Mouse (Mus musculus): ENCODE results near the gene Rab8a. TPM values are rescaled to one million over a fixed set of nuclear protein-coding genes. Genes with fewer than 3 reads are reported as not detected.

Rab8a gene
- polyA plus RNA-seq, 1 experiment from 2014 or later, result 100 TPM

- Histone ChIP-seq H3K4me1 (replicated peaks; ENCODE audit: insufficient read depth, low read length) (peaks cover 12% of the 10 kb centered on the region), H3K4me3 (replicated peaks; ENCODE audit: low read depth, low read length) (peak within 1 kb of the TSS; percentile 93), H3K36me3 (ENCODE audit: insufficient read depth, low read length) (peaks cover 17% of the 10 kb centered on the region; the same call in 1 of the 2 replicates), H3K27ac (peak within 1 kb of the TSS; percentile 98), H3K9me3 (replicated peaks; ENCODE audit: low read length) (no peaks in the 10 kb centered on the region), H3K4me2 (ENCODE audit: low read length) (peak within 1 kb of the TSS; percentile 79), H3K9ac (ENCODE audit: low read depth, low read length) (peak within 1 kb of the TSS; percentile 95), H3K27me3 (ENCODE audit: insufficient read depth, low read length) (no peaks in the 10 kb centered on the region)
- WGBS, result under 1% methylated on average over 47 of the region's 49 CpGs
- DNase-seq (ENCODE audit: low spot score), result peak; percentile 83
- no peak for TF ChIP-seq CTCF (IDR thresholded peaks at IDR 0.05; ENCODE audit: low read depth)
- peak; percentile 88 for ATAC-seq (replicated peaks; ENCODE audit: low FRiP score, low read depth)
These were observed 26.1 kb upstream of the Rab8a start, which contains the start of gene Tpm4 for GRCm38 (mm10) chr8:72134756-72135445. TSS of gene Tpm4 (plus strand) at chr8:72134975.

GRCm38 (mm10) chr8:72135446-72136301 is 25.3 kb upstream of the Rab8a start:
- H3K4me3 ChIP-seq (replicated peaks; ENCODE audit: low read depth, low read length), result peak overlapping the region; percentile 93
- WGBS, result under 1% methylated on average over 62 of the region's 62 CpGs
- DNase-seq (ENCODE audit: low spot score) (peak; percentile 66), ATAC-seq (replicated peaks; ENCODE audit: low FRiP score, low read depth) (peak; percentile 45)
- peak overlapping the region; percentile 79 for H3K4me2 ChIP-seq (ENCODE audit: low read length)
- peaks cover 24% of the 10 kb centered on the region; the same call in 1 of the 2 replicates for H3K36me3 ChIP-seq (ENCODE audit: insufficient read depth, low read length)
- peaks cover 12% of the 10 kb centered on the region for H3K4me1 ChIP-seq (replicated peaks; ENCODE audit: insufficient read depth, low read length)
- H3K9me3 ChIP-seq (replicated peaks; ENCODE audit: low read length), result no peaks in the 10 kb centered on the region
- H3K27me3 ChIP-seq (ENCODE audit: insufficient read depth, low read length), result no peaks in the 10 kb centered on the region
- H3K9ac ChIP-seq (ENCODE audit: low read depth, low read length), result peak overlapping the region; percentile 95
- H3K27ac ChIP-seq, result peak overlapping the region; percentile 98
- TF ChIP-seq CTCF (IDR thresholded peaks at IDR 0.05; ENCODE audit: low read depth), result peak; percentile 47; the same call in 1 of the 2 replicates

DNA sequence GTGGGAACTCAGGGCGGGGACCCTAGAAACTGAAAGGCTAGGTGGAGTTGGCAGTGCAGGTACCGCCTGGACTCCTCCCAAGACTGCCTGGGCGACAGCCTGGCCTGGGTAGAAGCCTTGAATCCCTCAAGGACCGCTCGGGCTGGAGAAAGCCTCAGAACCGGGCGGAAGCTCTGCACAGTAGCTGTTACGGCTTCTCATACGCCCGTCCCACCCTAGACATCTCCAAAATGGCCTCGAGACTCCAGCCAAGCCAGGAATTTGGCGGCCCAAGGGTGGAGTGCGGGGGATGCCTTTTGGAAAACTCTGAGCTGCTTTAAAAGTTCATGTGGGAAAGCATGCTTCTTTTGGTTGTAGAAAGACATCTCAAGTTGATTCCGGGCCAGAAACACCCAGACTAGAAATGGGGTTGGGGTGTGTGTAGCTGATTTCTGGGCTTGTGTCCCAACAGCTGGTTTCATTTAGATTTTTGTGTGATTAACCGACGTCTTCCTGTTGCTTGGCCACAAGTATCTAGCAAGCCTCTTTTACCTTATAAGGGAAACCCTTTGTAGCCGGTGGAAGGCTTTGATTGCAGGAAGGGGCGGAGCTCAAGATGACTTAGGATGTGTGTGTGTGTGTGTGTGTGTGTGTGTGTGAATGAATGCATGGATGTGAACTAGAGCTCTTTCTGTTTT is 24.6 kb upstream of the Rab8a start:
- H3K27me3 ChIP-seq (ENCODE audit: insufficient read depth, low read length), result no peaks in the 10 kb centered on the region
- peaks cover 29% of the 10 kb centered on the region; the same call in 1 of the 2 replicates for H3K36me3 ChIP-seq (ENCODE audit: insufficient read depth, low read length)
- peak overlapping the region; percentile 79 for H3K4me2 ChIP-seq (ENCODE audit: low read length)
- no peaks in the 10 kb centered on the region for H3K9me3 ChIP-seq (replicated peaks; ENCODE audit: low read length)
- no peak for TF ChIP-seq CTCF (IDR thresholded peaks at IDR 0.05; ENCODE audit: low read depth)
- H3K9ac ChIP-seq (ENCODE audit: low read depth, low read length), result peak overlapping the region; percentile 95
- peaks cover 12% of the 10 kb centered on the region for H3K4me1 ChIP-seq (replicated peaks; ENCODE audit: insufficient read depth, low read length)
- DNase-seq (ENCODE audit: low spot score) (peak; percentile 97), ATAC-seq (replicated peaks; ENCODE audit: low FRiP score, low read depth) (peak; percentile 51)
- WGBS, result 2% methylated on average over 18 of the region's 18 CpGs
- peak overlapping the region; percentile 93 for H3K4me3 ChIP-seq (replicated peaks; ENCODE audit: low read depth, low read length)
- peak overlapping the region; percentile 98 for H3K27ac ChIP-seq

DNA sequence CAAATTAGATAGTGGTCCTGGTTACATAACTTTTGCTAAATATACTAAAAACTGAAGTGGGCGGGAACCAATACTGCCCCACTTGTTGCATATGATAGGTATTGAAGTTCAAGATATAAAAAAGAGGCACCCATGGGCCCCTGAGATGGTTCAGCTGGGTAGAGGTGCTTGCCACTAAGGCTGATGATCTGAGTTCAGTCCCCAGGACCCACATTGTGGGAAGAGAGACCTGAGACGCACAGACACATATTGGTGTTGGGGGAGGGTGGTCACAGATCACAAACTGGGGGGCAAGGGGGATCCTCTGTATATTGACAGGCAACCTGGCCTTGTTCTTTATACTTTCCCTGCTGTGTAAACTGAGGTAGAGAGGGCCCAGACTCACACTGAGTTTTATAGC is 23.6 kb upstream of the Rab8a start:
- 0 out of 2 replicates have a peak overlapping the region, but pooled peaks have one; percentile 93 for H3K4me3 ChIP-seq (replicated peaks; ENCODE audit: low read depth, low read length)
- H3K27me3 ChIP-seq (ENCODE audit: insufficient read depth, low read length), result no peaks in the 10 kb centered on the region
- ATAC-seq (replicated peaks; ENCODE audit: low FRiP score, low read depth) (no peak), DNase-seq (ENCODE audit: low spot score) (no peak)
- WGBS, result 63% methylated on average over 2 of the region's 2 CpGs
- H3K4me1 ChIP-seq (replicated peaks; ENCODE audit: insufficient read depth, low read length), result peaks cover 12% of the 10 kb centered on the region
- peaks cover 39% of the 10 kb centered on the region; the same call in 1 of the 2 replicates for H3K36me3 ChIP-seq (ENCODE audit: insufficient read depth, low read length)
- H3K4me2 ChIP-seq (ENCODE audit: low read length), result peak overlapping the region; percentile 79
- no peak overlapping the region for H3K27ac ChIP-seq
- H3K9me3 ChIP-seq (replicated peaks; ENCODE audit: low read length), result no peaks in the 10 kb centered on the region
- no peak overlapping the region for H3K9ac ChIP-seq (ENCODE audit: low read depth, low read length)
- TF ChIP-seq CTCF (IDR thresholded peaks at IDR 0.05; ENCODE audit: low read depth), result no peak

- no peak overlapping the region for H3K9ac ChIP-seq (ENCODE audit: low read depth, low read length)
- ATAC-seq (replicated peaks; ENCODE audit: low FRiP score, low read depth) (no peak), DNase-seq (ENCODE audit: low spot score) (no peak)
- peaks cover 12% of the 10 kb centered on the region for H3K4me1 ChIP-seq (replicated peaks; ENCODE audit: insufficient read depth, low read length)
- H3K27me3 ChIP-seq (ENCODE audit: insufficient read depth, low read length), result no peaks in the 10 kb centered on the region
- H3K4me3 ChIP-seq (replicated peaks; ENCODE audit: low read depth, low read length), result no peak overlapping the region
- H3K4me2 ChIP-seq (ENCODE audit: low read length), result no peak overlapping the region
- TF ChIP-seq CTCF (IDR thresholded peaks at IDR 0.05; ENCODE audit: low read depth), result no peak
- peaks cover 49% of the 10 kb centered on the region; the same call in 1 of the 2 replicates for H3K36me3 ChIP-seq (ENCODE audit: insufficient read depth, low read length)
- no peak overlapping the region for H3K27ac ChIP-seq
- 96% methylated on average over 5 of the region's 5 CpGs for WGBS
- no peaks in the 10 kb centered on the region for H3K9me3 ChIP-seq (replicated peaks; ENCODE audit: low read length)
These were observed 22.5 kb upstream of the Rab8a start for GRCm38 (mm10) chr8:72138456-72138855.
